Mouse (Mus musculus) small intestine, adult 2 months (tissue): ENCODE measurements around the gene Eva1c.

ENCODE experiments used
- CTCF ChIP-seq: fragments of 200-500 bp; IDR thresholded peaks from 2 replicates; pipeline ENCODE4 v1.5.1; 2012; ENCODE audit warnings: low read depth, mild to moderate bottlenecking, control low read depth, inconsistent platforms, low read length, moderate library complexity, mixed read lengths; ENCODE audit not compliant: insufficient replicate concordance, insufficient read length; ENCODE audit errors: extremely low read depth
- POLR2A ChIP-seq: fragments of 200-500 bp; IDR thresholded peaks from 2 replicates; pipeline ENCODE4 v1.6.1; 2012; ENCODE audit warnings: low read depth, mild to moderate bottlenecking, control low read depth, inconsistent platforms, low read length, moderate library complexity

DNA sequence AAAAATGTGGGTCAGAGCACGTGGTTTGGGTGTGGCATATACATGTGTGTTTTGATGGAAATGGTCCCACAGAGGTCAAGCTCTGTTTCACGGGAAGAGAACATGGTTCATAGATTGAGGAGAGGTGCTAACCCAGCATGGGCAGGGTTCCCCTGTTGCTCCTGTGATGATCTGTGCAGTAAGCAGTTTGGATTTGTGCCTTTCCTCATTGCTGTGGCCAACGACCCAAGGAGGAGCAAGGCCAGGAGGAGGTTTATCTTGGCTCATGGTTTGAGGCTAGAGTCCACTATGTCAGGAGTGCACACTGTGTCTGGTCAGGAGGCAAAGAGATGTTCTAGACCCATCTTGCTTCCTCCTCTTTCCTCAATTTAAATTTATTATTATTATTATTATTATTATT lies 36.5 kb downstream of the Eva1c start:
- TF ChIP-seq POLR2A (no peak), CTCF (no peak)
